Comparison of ENCODE assay signal across 23 mouse cellular contexts in genomic region chr3:131618580-131619338, GRCm38 (mm10). TPM values are rescaled to one million over a fixed set of nuclear protein-coding genes. Genes with fewer than 3 reads are reported as not detected.
DNase-seq lines count a peak whose midpoint lies in the region; ATAC-seq lines count a peak whose summit lies in the region.
"Had no signal": no experiment of that assay in that cellular context is flagged by ENCODE, and none has a peak within 500 bp of the region (broad histone marks: within the 10 kb centered on the region; RNA-seq: fewer than 3 reads in every experiment).

No protein-coding gene starts in this region.

- H3K27me3 ChIP-seq in kidney, embryonic 15.5 days, result no peaks in the 10 kb centered on the region
- H3K27me3 ChIP-seq: forebrain, embryonic 13.5 days; heart, embryonic 15.5 days; hindbrain, embryonic 12.5 days; limb, embryonic 13.5 days; lung, embryonic 15.5 days; midbrain, embryonic 12.5 days had no signal

- no peaks in the 10 kb centered on the region for H3K9me3 ChIP-seq in kidney, embryonic 15.5 days (replicated peaks)
- H3K9me3 ChIP-seq: forebrain, embryonic 13.5 days; heart, embryonic 10.5 days; heart, embryonic 15.5 days; hindbrain, embryonic 12.5 days; limb, embryonic 13.5 days; lung, embryonic 15.5 days; midbrain, embryonic 12.5 days had no signal

- no peak overlapping the region for H3K4me2 ChIP-seq in kidney, embryonic 15.5 days
- H3K4me2 ChIP-seq: forebrain, embryonic 13.5 days; heart, embryonic 15.5 days; hindbrain, embryonic 12.5 days; limb, embryonic 13.5 days; liver, embryonic 11.5 days; lung, embryonic 15.5 days; midbrain, embryonic 12.5 days had no signal

- no peak overlapping the region for H3K4me3 ChIP-seq in kidney, embryonic 15.5 days (replicated peaks)
- H3K4me3 ChIP-seq: erythroblast, embryonic 14.5 days; forebrain, embryonic 13.5 days; heart, embryonic 10.5 days; heart, embryonic 15.5 days; hindbrain, embryonic 12.5 days; limb, embryonic 13.5 days; lung, embryonic 15.5 days; midbrain, embryonic 12.5 days had no signal

- peak overlapping the region; percentile 47; the same call in 1 of the 2 replicates for H3K27ac ChIP-seq in kidney, embryonic 15.5 days
- H3K27ac ChIP-seq: forebrain, embryonic 13.5 days; heart, embryonic 10.5 days; heart, embryonic 15.5 days; hindbrain, embryonic 12.5 days; limb, embryonic 13.5 days; lung, embryonic 15.5 days; midbrain, embryonic 12.5 days had no signal

- no peak overlapping the region for H3K9ac ChIP-seq in kidney, embryonic 15.5 days
- H3K9ac ChIP-seq: forebrain, embryonic 13.5 days; heart, embryonic 15.5 days; hindbrain, embryonic 12.5 days; limb, embryonic 13.5 days; lung, embryonic 15.5 days; midbrain, embryonic 12.5 days had no signal

- ATAC-seq in kidney, embryonic 15.5 days (replicated peaks; ENCODE audit: low FRiP score), result peak; percentile 95
- ATAC-seq in megakaryocyte, adult 5-6 weeks (ENCODE audit: poor library complexity, severe bottlenecking), result no peak
- ATAC-seq: forebrain, embryonic 13.5 days; intestine, embryonic 16.5 days had no signal

- H3K36me3 ChIP-seq in kidney, embryonic 15.5 days, result peaks cover 32% of the 10 kb centered on the region

- H3K4me1 ChIP-seq in kidney, embryonic 15.5 days, result peaks cover 7% of the 10 kb centered on the region; the same call in 1 of the 2 replicates
- H3K4me1 ChIP-seq: forebrain, embryonic 13.5 days; heart, embryonic 10.5 days; heart, embryonic 15.5 days; lung, embryonic 15.5 days; midbrain, embryonic 12.5 days had no signal

- 79% methylated on average over 18 of the region's 18 CpGs for WGBS in kidney, embryonic 15.5 days

- no peak for DNase-seq in kidney, adult 8-10 months
- peak; percentile 35 for DNase-seq in 3134 (ENCODE audit: extremely low read depth, insufficient read length, low spot score)
- DNase-seq in 3T3-L1 (ENCODE audit: low read depth, low spot score), result peak; percentile 87
- DNase-seq in fibroblast of lung, adult 2 months (ENCODE audit: low read depth), result peak; percentile 36
- DNase-seq: adrenal gland, postnatal 10 days; cerebellum, adult 11 months; cerebellum, adult 9-11 months; gastrocnemius, postnatal 25 days; heart, adult 11 months; kidney, postnatal 36 days; thymus, postnatal 4 days had no signal

RNA-seq across cellular contexts. Expression of gene Papss1, which starts 54.2 kb away (rescaled TPM):
- 98.8 and 103 TPM in 2 replicates for polyA plus RNA-seq in kidney, embryonic 15.5 days (2015; fragmentation: Nextera tagmentation; extraction: Ambion mirVana)
- 19.8 and 22.2 TPM in 2 replicates for total RNA-seq in megakaryocyte, adult 5-6 weeks (2015)
- 29.0 and 33.4 TPM in 2 replicates for total RNA-seq in megakaryocyte, adult 5-6 weeks (2017)

Comparison
In these comparisons a context has a peak if more than half of its experiments do, and no peak if none do; other contexts are left out.
1. DNase-seq: peak in 3134 (single experiment), 3T3-L1 (single experiment) and fibroblast of lung, adult 2 months (single experiment); none in kidney, adult 8-10 months (0 of 2).